Mouse (Mus musculus): ENCODE measurements at regions not wholly inside any gene's neighbourhood (a gene's known extent, or its start where the extent isn't known, plus 50 kb on each side); places are given as distances from the start of the nearest gene placed in this dataset.

GRCm38 (mm10) chrX:68313486-68313885 lies 364.9 kb upstream of the Fmr1 start:
- no peaks in the 10 kb centered on the region for H3K27me3 ChIP-seq (ENCODE audit: control insufficient read depth, insufficient read depth, low read length)
- no peaks in the 10 kb centered on the region for H3K4me1 ChIP-seq (replicated peaks; ENCODE audit: control insufficient read depth, insufficient read depth, low read length)
- no peak overlapping the region for H3K9ac ChIP-seq
- ATAC-seq (ENCODE audit: low FRiP score) (peak; percentile 70; the same call in 1 of the 2 replicates), DNase-seq (ENCODE audit: low spot score) (peak; percentile 82)
- no peak overlapping the region; the same call in 1 of the 2 replicates for H3K27ac ChIP-seq
- no peaks in the 10 kb centered on the region for H3K36me3 ChIP-seq (replicated peaks; ENCODE audit: control insufficient read depth, insufficient read depth)
- no peak overlapping the region for H3K4me3 ChIP-seq (replicated peaks; ENCODE audit: low read length)
- 0 out of 2 replicates have a peak, but pooled peaks cover 4% of the 10 kb centered on the region for H3K9me3 ChIP-seq (ENCODE audit: control insufficient read depth, low read length)
- WGBS = 22% methylated on average over 7 of the region's 7 CpGs
- no peak overlapping the region for H3K4me2 ChIP-seq (replicated peaks)

Data from hindbrain, embryonic 14.5 days (tissue).